Mouse (Mus musculus) adrenal gland, adult (tissue): Measurements from ENCODE around the gene Chchd3.

Experiments
- DNase-seq, 2 experiments: peaks; one replicate each; pipeline ENCODE4 v3.0.0; 2022 to 2023; ENCODE audit warnings: low spot score in 1 of 2; ENCODE audit not compliant: inconsistent age in 2 of 2

The Chchd3 gene

DNA sequence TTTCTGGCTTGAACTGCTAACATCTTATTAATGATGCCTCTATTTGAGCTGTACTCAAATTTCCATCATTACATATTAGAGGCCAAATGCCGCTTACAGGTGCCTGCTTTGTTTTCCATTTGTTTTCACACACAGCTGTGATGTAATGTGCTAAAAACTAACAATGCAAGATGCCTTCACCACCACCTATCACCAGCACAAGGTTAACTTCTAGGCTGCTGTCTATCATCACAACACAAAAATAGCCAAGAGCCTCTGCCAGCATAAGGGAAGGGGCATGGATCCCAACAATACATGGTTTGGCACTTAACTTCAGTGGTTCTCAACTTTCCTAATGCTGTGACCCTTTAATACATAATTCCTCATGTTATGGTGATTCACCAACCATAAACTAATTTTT lies 251.3 kb downstream of the Chchd3 start:
- DNase-seq: no peak

DNA sequence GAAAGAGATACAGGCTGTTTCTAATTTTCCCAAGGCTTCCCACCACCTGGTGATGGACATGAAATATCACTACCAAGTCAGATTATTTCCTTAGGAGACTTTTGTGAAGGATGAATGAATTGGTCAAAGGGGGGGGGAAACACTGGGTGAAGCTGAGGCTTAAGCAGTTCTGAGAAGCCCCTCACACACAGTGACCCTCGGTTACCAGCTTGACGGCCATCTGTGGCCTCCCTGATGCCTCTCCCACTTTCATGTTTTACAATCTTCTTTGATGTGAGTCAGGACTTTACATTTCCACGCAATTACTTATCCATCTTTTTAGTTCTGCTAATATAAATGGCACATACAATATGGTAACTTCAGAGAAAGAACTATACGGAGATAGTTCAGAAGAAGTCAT lies 252.3 kb downstream of the Chchd3 start:
- no peak for DNase-seq

- DNase-seq: no peak
These were observed 256.4 kb downstream of the Chchd3 start for GRCm38 (mm10) chr6:32803646-32804045.

DNA sequence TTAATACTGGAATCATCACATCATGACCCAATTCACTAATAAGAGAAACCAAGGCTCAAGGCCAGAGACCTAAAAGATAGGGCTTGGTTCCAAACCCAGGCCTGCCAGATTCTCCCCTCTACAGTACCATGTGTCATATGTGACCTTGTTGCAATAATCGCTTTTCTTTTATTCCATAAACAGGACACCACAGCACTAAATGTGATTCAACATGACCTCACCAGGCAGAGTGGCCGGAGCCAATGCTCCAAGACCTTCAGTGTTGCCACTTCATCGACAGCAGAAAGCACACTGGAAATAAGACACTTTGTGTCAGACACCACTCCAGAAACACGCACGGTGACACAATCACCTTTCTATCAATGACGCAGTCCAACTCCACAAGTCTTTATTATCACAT lies 258.3 kb downstream of the Chchd3 start:
- peak; percentile 65 to 83 for DNase-seq

- DNase-seq: no peak
These were observed 262.5 kb downstream of the Chchd3 start for GRCm38 (mm10) chr6:32797525-32797924.

DNA sequence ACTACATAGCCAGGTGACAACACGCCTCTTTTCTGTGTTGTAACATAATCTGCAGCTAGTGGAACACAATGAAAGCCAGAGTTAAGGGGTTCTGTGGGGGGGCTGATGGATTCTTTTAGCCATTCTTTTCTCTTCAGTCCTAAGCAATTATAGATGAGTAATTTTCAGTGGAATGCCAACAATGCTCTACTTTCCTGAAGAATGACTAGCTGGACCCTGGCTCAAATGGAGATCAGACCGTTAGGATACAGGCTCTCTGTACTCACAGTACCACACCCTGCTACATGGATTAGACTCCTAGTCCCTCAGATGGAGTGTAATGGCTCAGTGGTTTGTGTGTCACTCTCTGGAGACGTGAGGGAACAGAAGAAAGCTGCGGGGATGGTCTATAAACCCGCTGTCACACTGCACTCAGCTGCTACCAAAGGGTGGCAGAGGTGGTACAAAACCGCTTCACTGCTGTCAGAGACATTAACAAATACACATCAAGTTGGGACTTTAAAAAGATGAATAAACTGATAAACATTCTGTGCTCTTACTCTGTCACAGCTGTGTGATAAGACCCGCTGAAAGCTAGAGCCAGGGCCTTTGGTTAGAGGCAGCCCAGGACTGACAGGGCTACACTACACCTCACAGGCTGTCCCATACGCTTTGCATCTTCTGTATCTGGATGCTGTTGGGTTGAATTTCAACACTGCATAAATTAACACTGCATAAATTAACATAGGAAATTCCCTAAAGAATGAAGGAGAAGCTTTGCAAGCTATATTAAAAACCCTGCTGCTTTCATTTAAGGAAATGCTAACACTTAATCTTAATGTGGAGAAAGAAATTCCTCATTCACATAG lies 264.2 kb downstream of the Chchd3 start:
- DNase-seq: no peak

GRCm38 (mm10) chr6:32793575-32793974 lies 266.5 kb downstream of the Chchd3 start:
- no peak for DNase-seq

DNA sequence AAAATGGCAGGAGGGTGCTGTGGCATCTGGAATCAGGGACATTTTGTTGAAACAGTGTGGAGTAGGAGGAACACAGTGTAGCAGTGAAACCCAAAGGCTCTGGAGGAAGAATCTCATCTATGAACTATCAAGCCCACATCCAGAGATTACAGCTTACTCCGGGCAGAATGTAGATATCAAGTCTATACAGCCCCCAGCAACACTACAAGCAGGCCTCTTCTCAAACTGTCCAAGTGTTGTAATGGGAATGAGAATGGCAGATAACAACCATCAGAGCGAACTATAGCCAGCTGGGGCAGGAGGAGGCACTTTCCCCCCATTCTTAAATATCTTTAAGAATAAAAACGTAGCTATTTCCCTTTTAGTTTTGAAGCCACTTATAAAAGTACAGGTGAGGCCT lies 266.9 kb downstream of the Chchd3 start:
- no peak for DNase-seq

GRCm38 (mm10) chr6:32790487-32790886 lies 269.6 kb downstream of the Chchd3 start:
- no peak for DNase-seq

DNA sequence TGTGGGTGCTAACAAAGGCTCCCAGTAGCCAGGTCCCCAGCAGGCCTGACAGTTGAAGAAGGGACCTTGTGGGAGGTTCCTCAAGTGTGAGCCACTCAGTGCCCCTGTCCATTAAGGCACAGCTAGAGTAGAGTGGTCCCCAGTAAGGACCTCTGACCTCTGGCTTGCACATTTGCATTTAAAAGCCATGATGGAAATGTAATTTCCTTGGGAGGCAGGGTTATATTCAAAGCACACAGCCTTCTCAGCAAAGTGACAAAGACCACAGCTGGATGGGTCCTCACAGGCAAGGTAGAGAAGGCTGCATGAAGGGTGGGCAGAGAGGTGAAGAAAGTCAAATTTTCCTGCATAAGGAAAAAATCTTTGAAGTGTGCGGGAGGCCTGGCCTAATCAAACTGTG lies 272.7 kb downstream of the Chchd3 start:
- no peak for DNase-seq

DNA sequence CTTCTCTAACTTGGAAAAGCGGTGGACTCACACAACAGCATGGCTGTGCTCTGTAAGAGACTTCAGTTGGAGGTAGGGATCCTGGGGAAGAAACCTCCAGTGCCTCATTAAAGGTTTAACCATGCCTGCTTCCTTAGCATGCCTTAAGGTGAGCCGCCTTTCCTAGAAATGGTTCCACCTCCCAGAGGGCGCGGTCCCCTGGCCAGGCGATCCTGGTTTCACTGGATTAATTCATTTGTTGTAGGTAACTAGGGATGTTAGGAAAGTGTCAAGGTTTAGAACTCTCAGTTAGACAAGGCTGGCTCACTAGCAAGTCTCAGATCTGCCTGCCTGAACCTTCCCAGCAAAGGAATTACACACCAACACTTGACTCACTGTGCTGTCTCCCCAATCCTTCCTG lies 273.9 kb downstream of the Chchd3 start:
- DNase-seq: no peak

DNA sequence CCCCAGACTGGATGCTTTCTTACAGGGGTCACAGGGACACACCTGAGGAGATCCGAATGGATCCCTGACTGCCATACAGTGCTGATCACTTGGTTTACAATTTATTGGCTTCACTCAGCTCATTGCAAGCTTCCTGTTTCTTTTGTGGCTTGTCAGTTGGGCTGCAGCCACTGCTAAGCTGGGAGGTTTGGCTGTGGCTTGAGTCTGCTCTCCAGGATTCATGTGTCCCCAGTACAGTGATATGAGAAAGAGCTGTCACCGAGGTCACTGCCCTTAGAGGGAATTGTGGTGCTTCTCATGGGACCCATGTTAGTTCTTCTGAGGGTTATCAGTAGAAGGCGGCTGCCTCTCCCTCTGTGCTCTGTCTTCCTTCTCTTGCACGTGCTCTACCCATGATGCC lies 277.0 kb downstream of the Chchd3 start:
- no peak for DNase-seq

DNA sequence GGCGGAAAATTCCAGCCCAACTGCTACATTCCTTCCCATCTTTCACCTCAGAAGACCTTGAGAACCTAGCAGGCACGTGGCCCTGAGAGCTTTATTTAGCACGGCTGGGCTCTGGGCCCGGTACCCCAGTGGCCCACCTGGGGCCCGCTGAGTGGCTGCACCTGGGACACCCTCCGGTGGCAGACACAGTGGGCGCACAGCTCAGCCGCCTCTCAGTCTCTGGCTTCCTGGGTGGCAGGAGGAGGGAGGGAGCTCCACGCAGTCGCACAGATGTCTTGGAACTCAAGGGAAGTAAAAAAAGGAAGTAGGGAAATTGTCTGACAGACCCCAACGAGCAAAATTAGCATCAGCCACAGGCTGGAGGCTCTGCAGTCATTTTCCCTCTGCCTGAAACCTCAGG lies 279.5 kb downstream of the Chchd3 start:
- peak; percentile 16 to 57 for DNase-seq

DNA sequence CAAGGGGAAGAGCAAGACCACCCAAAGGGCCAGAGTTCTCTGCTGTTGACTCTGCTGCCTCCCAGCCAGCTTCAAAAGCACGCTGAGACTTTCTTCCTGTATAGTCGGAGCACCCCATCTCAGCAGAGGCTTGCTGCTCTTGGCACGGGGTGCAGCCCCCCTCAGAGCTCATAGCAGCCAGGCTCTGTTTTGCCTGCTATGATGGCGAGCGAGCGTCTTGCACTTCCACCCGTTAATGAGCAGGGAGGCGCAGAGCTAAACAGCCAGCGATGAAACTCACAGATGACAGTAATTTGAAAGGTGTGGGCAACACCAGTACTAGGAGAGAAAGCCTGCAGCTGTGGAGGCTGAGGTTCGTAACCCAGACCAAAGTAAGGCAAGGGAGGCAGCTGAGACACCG lies 283.7 kb downstream of the Chchd3 start:
- DNase-seq: no peak

GRCm38 (mm10) chr6:32754524-32754923 lies 305.5 kb downstream of the Chchd3 start:
- no peak for DNase-seq

DNA sequence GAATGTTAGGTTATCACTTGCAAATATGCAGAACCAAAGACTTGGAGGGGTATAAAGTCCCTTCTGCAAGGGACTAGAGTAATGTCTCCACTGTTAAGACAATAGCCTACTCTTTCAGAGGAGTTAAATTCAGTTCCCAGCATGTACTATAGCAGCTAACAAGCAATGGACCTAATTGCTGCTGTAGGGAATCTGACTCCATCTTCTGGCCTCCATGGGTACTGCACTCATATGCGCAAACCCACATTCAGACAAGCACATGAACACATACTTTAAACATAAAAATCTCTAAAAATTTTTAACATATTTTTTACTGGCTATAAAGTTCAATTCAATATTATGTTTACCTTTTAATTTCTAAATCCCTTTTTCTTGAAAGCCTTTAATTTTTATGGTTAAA lies 310.2 kb downstream of the Chchd3 start:
- DNase-seq: no peak

GRCm38 (mm10) chr6:32748777-32749176 lies 311.3 kb downstream of the Chchd3 start:
- no peak for DNase-seq

GRCm38 (mm10) chr6:32747333-32747732 lies 312.7 kb downstream of the Chchd3 start:
- DNase-seq: no peak
